12 mouse cellular contexts compared by ENCODE assay signal in the genomic region with DNA sequence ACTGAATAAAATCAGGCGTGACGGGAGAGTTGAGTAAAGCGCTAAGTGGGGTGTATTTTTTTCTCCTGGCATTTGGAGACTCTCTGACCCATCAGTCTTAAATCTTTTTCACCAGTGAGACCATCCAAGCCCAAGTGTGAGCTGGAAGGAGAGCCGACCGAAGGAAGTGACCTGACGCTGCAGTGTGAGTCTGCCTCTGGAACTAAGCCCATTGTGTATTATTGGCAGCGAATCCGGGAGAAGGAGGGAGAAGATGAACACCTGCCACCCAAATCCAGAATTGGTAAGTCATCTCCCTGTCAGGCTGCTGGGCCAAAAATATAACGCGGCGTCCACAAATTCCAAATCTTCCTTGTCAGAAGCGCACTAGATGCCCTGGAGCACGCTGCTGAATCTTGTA. TPM values are rescaled to one million over a fixed set of nuclear protein-coding genes. Genes with fewer than 3 reads are reported as not detected.
DNase-seq lines count a peak whose midpoint lies in the region; ATAC-seq and TF ChIP-seq lines count a peak whose summit lies in the region.
"Had no signal": no experiment of that assay in that cellular context is flagged by ENCODE, and none has a peak within 500 bp of the region (broad histone marks: within the 10 kb centered on the region; RNA-seq: fewer than 3 reads in every experiment).

No protein-coding gene starts in this region.

- TF ChIP-seq POLR2A in lung, adult 2 months (IDR thresholded peaks at IDR 0.05; ENCODE audit: borderline replicate concordance, extremely low read depth, low read depth, low read length): no peak

- H3K36me3 ChIP-seq in intestine, embryonic 16.5 days (ENCODE audit: control insufficient read depth, insufficient read depth, low read length): no peaks in the 10 kb centered on the region

- no peak overlapping the region for H3K4me2 ChIP-seq in intestine, embryonic 16.5 days (ENCODE audit: low read depth, low read length)
- H3K4me2 ChIP-seq: hindbrain, embryonic 13.5 days had no signal

- peak; percentile 77 for ATAC-seq in frontal cortex, adult (ENCODE audit: low TSS enrichment)
- ATAC-seq in intestine, embryonic 16.5 days: no peak
- ATAC-seq: activated CD4-positive, CD25-positive, alpha-beta regulatory T cell, adult 4 months had no signal

- no peak for TF ChIP-seq CTCF in lung, adult 2 months (IDR thresholded peaks at IDR 0.05; ENCODE audit: insufficient read depth, low read length)

- H3K9me3 ChIP-seq in intestine, embryonic 16.5 days (ENCODE audit: control insufficient read depth, low read length): no peaks in the 10 kb centered on the region
- H3K9me3 ChIP-seq: hindbrain, embryonic 13.5 days had no signal

- no peak overlapping the region for H3K27ac ChIP-seq in intestine, embryonic 16.5 days (ENCODE audit: low read length)
- H3K27ac ChIP-seq: hindbrain, embryonic 13.5 days; liver, embryonic 14.5 days had no signal

- H3K27me3 ChIP-seq in intestine, embryonic 16.5 days (replicated peaks; ENCODE audit: control insufficient read depth, insufficient read depth, low read length): no peaks in the 10 kb centered on the region
- H3K27me3 ChIP-seq: hindbrain, embryonic 13.5 days had no signal

- H3K9ac ChIP-seq in intestine, embryonic 16.5 days (ENCODE audit: low read depth, low read length): no peak overlapping the region
- H3K9ac ChIP-seq: hindbrain, embryonic 13.5 days; liver, embryonic 14.5 days had no signal

- 65% methylated on average over 13 of the region's 13 CpGs for WGBS in lung, adult 2 months
- 71% methylated on average over 13 of the region's 13 CpGs for WGBS in intestine, embryonic 16.5 days

- no peak for DNase-seq in frontal cortex, postnatal 10 days (ENCODE audit: low spot score in 2 of 2)
- DNase-seq in layer of hippocampus, adult 9-11 months: peak; percentile 10
- DNase-seq in layer of hippocampus, adult 11-12 months (ENCODE audit: low spot score): no peak
- peak; percentile 84 for DNase-seq in cerebellum, adult 11 months
- DNase-seq in gastrocnemius, postnatal 10 days: peak; percentile 28
- DNase-seq in lung, adult 2 months: no peak

- H3K4me1 ChIP-seq in lung, adult 2 months (ENCODE audit: control insufficient read depth, insufficient read depth, low read length): no peaks in the 10 kb centered on the region
- peaks cover 3% of the 10 kb centered on the region; the same call in 1 of the 2 replicates for H3K4me1 ChIP-seq in intestine, embryonic 16.5 days (ENCODE audit: control insufficient read depth, insufficient read depth, low read length)

- no peak overlapping the region for H3K4me3 ChIP-seq in lung, adult 2 months (replicated peaks; ENCODE audit: extremely low read depth, low read depth, low read length)
- H3K4me3 ChIP-seq in intestine, embryonic 16.5 days (ENCODE audit: low read length): no peak overlapping the region
- H3K4me3 ChIP-seq: hindbrain, embryonic 13.5 days; myocyte had no signal

RNA-seq across cellular contexts. Expression of gene Hspa8, which starts 28.5 kb away (rescaled TPM):
- 1,000 to 10,000 TPM; 1,094 to 1,113 TPM for total RNA-seq in gastrocnemius, postnatal 10 days (2021)
- 1,079 and 1,193 TPM in 2 replicates for polyA plus RNA-seq in lung, adult 2 months (2012; rRNA removed)
- polyA plus RNA-seq in intestine, embryonic 16.5 days (2015; fragmentation: Nextera tagmentation; extraction: Ambion mirVana): 2,348 and 2,439 TPM in 2 replicates

Comparison
In these comparisons a context has a peak if more than half of its experiments do, and no peak if none do; other contexts are left out.
1. DNase-seq: peak in layer of hippocampus, adult 9-11 months (single experiment), cerebellum, adult 11 months (single experiment) and gastrocnemius, postnatal 10 days (single experiment); none in frontal cortex, postnatal 10 days (0 of 2), layer of hippocampus, adult 11-12 months (single experiment) and lung, adult 2 months (single experiment).